Mouse (Mus musculus): ENCODE results near the gene Pik3ip1.

DNA sequence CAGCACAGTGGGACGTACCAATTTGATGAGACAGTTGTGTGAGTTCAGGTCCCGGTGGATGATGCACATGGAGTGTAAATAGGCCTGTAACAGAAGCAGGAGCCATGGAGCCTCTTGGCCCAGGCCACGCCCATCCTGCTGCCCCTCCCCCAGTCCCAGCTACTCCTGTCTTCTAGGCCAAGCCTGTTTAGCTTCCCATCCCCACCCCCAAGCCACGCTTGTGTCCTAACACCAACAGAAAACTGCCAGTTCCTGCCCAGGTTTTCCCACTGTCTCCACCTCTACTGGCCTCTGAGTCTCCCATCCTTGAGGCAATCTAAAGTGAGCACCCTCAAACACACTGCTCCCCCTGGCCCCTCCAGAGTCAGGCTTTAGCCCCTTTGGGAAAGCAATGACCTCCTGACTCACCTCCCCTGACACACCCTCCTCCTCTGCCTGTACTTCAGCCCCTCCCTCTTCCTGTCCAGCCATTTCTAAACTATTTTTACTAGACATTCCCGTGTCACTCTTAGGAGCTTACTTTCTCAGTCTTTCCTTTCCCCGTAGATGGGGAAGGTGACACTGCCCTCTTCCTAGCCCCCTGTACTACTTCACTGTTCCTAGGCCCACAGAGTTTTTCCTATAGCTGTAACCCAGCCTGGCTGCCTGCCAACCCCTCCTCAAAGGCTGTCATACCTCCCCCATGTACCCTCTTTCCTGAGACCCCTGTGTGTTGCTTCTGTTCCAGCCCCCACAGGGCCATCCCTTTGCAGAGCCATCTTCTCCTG, 18.6 kb downstream of the Pik3ip1 start:
- TF ChIP-seq CTCF (IDR thresholded peaks at IDR 0.05; ENCODE audit: low read depth) (no peak), EP300 (IDR thresholded peaks at IDR 0.05; ENCODE audit: low read depth) (no peak)
